Mouse (Mus musculus) c-Kit-positive CD71-positive TER-119-negative erythroid progenitor cells, embryonic 14.5 days (primary cell): ENCODE results near the gene Gm42674.
A peak's percentile ranks its signal among the peaks of the same experiment; 100 is the strongest.

Experiments used
- DNase-seq: peaks from one replicate; pipeline ENCODE4 v3.0.0-alpha.2; 2013; ENCODE audit warnings: low read depth

Gene Gm42674

GRCm38 (mm10) chr3:90623435-90624071 lies 21.8 kb downstream of the Gm42674 start:
- DNase-seq = no peak

GRCm38 (mm10) chr3:90625496-90625895 lies 23.8 kb downstream of the Gm42674 start:
- no peak for DNase-seq

- no peak for DNase-seq
Observed at GRCm38 (mm10) chr3:90626266-90627021, 24.7 kb downstream of the Gm42674 start.

- no peak for DNase-seq
Observed at GRCm38 (mm10) chr3:90627366-90627765, 25.7 kb downstream of the Gm42674 start.

- no peak for DNase-seq
Observed at GRCm38 (mm10) chr3:90627807-90628206, 26.1 kb downstream of the Gm42674 start.

- no peak for DNase-seq
Observed at GRCm38 (mm10) chr3:90629298-90629697, 27.6 kb downstream of the Gm42674 start.

- DNase-seq = no peak
Observed at GRCm38 (mm10) chr3:90631984-90632383, 30.3 kb downstream of the Gm42674 start.

GRCm38 (mm10) chr3:90638511-90639275 lies 37.0 kb downstream of the Gm42674 start:
- no peak for DNase-seq

- DNase-seq = peak; percentile 41
Observed at GRCm38 (mm10) chr3:90639511-90640154, 37.9 kb downstream of the Gm42674 start.

- no peak for DNase-seq
Observed at GRCm38 (mm10) chr3:90640981-90641380, 39.3 kb downstream of the Gm42674 start.

GRCm38 (mm10) chr3:90644220-90644619 lies 42.5 kb downstream of the Gm42674 start:
- DNase-seq = peak; percentile 15

GRCm38 (mm10) chr3:90647291-90647690 lies 45.6 kb downstream of the Gm42674 start:
- DNase-seq = no peak

- no peak for DNase-seq
Observed at GRCm38 (mm10) chr3:90648981-90649380, 47.3 kb downstream of the Gm42674 start.

- DNase-seq = no peak
Observed at GRCm38 (mm10) chr3:90649832-90650231, 48.1 kb downstream of the Gm42674 start.

- DNase-seq = peak; percentile 16
Observed at GRCm38 (mm10) chr3:90652878-90653508, 51.3 kb downstream of the Gm42674 start.

- DNase-seq = no peak
Observed at GRCm38 (mm10) chr3:90653717-90654116, 52.0 kb downstream of the Gm42674 start, which contains the start of gene S100a7a. Gene S100a7a, plus strand, starts transcription at chr3:90654017.
